Comparison of ENCODE assay signal across 12 mouse cellular contexts in genomic region chr14:54572122-54572521, GRCm38 (mm10). TPM values are rescaled to one million over a fixed set of nuclear protein-coding genes. Genes with fewer than 3 reads are reported as not detected.
DNase-seq lines count a peak whose midpoint lies in the region; ATAC-seq and TF ChIP-seq lines count a peak whose summit lies in the region.
"Had no signal": no experiment of that assay in that cellular context is flagged by ENCODE, and none has a peak within 500 bp of the region (broad histone marks: within the 10 kb centered on the region; RNA-seq: fewer than 3 reads in every experiment).

No protein-coding gene starts in this region.

- H3K9ac ChIP-seq in heart, embryonic 15.5 days, result no peak overlapping the region
- H3K9ac ChIP-seq in stomach, embryonic 14.5 days (replicated peaks; ENCODE audit: low read depth, low read length), result no peak overlapping the region
- no peak overlapping the region for H3K9ac ChIP-seq in stomach, postnatal 0 days (ENCODE audit: low read length)
- H3K9ac ChIP-seq in hindbrain, embryonic 13.5 days, result no peak overlapping the region

- TF ChIP-seq CTCF in stomach, postnatal 0 days (IDR thresholded peaks at IDR 0.05; ENCODE audit: low read depth), result no peak

- no peak for ATAC-seq in heart, embryonic 15.5 days (replicated peaks; ENCODE audit: insufficient number of reproducible peaks, insufficient read depth, low FRiP score, low read depth)
- no peak for ATAC-seq in stomach, embryonic 14.5 days (ENCODE audit: insufficient number of reproducible peaks, insufficient read depth, low FRiP score, low read depth)
- ATAC-seq in stomach, postnatal 0 days (ENCODE audit: low FRiP score, low TSS enrichment), result no peak
- no peak for ATAC-seq in hindbrain, embryonic 13.5 days (ENCODE audit: low FRiP score)

- TF ChIP-seq EP300 in stomach, postnatal 0 days (optimal IDR thresholded peaks at IDR 0.05), result no peak

- H3K4me1 ChIP-seq in heart, embryonic 15.5 days (replicated peaks), result peaks cover 59% of the 10 kb centered on the region
- H3K4me1 ChIP-seq in stomach, embryonic 14.5 days (ENCODE audit: control insufficient read depth, insufficient read depth, low read length), result peaks cover 32% of the 10 kb centered on the region
- peaks cover 6% of the 10 kb centered on the region; the same call in 1 of the 2 replicates for H3K4me1 ChIP-seq in stomach, postnatal 0 days (replicated peaks; ENCODE audit: control insufficient read depth, insufficient read depth)
- H3K4me1 ChIP-seq in hindbrain, embryonic 13.5 days (replicated peaks), result peaks cover 61% of the 10 kb centered on the region

- H3K4me2 ChIP-seq in heart, embryonic 15.5 days, result peak overlapping the region; percentile 84
- H3K4me2 ChIP-seq in stomach, embryonic 14.5 days (replicated peaks; ENCODE audit: low read depth, low read length), result no peak overlapping the region
- H3K4me2 ChIP-seq in stomach, postnatal 0 days (replicated peaks; ENCODE audit: low read depth), result no peak overlapping the region; the same call in 1 of the 2 replicates
- 0 out of 2 replicates have a peak overlapping the region, but pooled peaks have one; percentile 2 for H3K4me2 ChIP-seq in hindbrain, embryonic 13.5 days

- no peaks in the 10 kb centered on the region for H3K27me3 ChIP-seq in heart, embryonic 15.5 days
- H3K27me3 ChIP-seq in stomach, embryonic 14.5 days (ENCODE audit: control insufficient read depth, insufficient read depth, low read length), result no peaks in the 10 kb centered on the region
- H3K27me3 ChIP-seq in stomach, postnatal 0 days (ENCODE audit: control insufficient read depth, insufficient read depth, low read length), result no peaks in the 10 kb centered on the region
- H3K27me3 ChIP-seq in hindbrain, embryonic 13.5 days, result peaks cover 42% of the 10 kb centered on the region

- H3K36me3 ChIP-seq in heart, embryonic 15.5 days, result peaks cover 37% of the 10 kb centered on the region
- H3K36me3 ChIP-seq in stomach, embryonic 14.5 days (ENCODE audit: control insufficient read depth, insufficient read depth, low read length), result peaks cover 43% of the 10 kb centered on the region
- H3K36me3 ChIP-seq in stomach, postnatal 0 days (ENCODE audit: control insufficient read depth, insufficient read depth, low read length), result peaks cover 8% of the 10 kb centered on the region; the same call in 1 of the 2 replicates
- peaks cover 5% of the 10 kb centered on the region; the same call in 1 of the 2 replicates for H3K36me3 ChIP-seq in hindbrain, embryonic 13.5 days

- DNase-seq in heart, postnatal 4 days, result no peak
- no peak for DNase-seq in stomach, postnatal 0 days (ENCODE audit: low spot score)
- DNase-seq in right cerebral cortex, postnatal 4 days, result no peak
- no peak for DNase-seq in adrenal gland, postnatal 14 days
- DNase-seq in layer of hippocampus, postnatal 14 days (ENCODE audit: low spot score in 2 of 2), result no peak
- DNase-seq: cerebellum, postnatal 14 days had no signal

- 51% methylated on average over 4 of the region's 4 CpGs for WGBS in heart, embryonic 15.5 days
- WGBS in stomach, embryonic 14.5 days, result 62% methylated on average over 4 of the region's 4 CpGs
- WGBS in stomach, postnatal 0 days, result 51% methylated on average over 4 of the region's 4 CpGs
- WGBS in hindbrain, embryonic 13.5 days, result 43% methylated on average over 4 of the region's 4 CpGs

- no peaks in the 10 kb centered on the region for H3K9me3 ChIP-seq in heart, embryonic 15.5 days (replicated peaks)
- H3K9me3 ChIP-seq in stomach, embryonic 14.5 days (ENCODE audit: control insufficient read depth, low read depth, low read length), result no peaks in the 10 kb centered on the region
- H3K9me3 ChIP-seq in stomach, postnatal 0 days (ENCODE audit: control insufficient read depth, low read length), result no peaks in the 10 kb centered on the region
- H3K9me3 ChIP-seq in hindbrain, embryonic 13.5 days, result no peaks in the 10 kb centered on the region
- H3K9me3 ChIP-seq: megakaryocyte, embryonic 14.5 days had no signal

- peak overlapping the region; percentile 93 for H3K27ac ChIP-seq in heart, embryonic 15.5 days
- 0 out of 2 replicates have a peak overlapping the region, but pooled peaks have one; percentile 33 for H3K27ac ChIP-seq in stomach, embryonic 14.5 days (ENCODE audit: low read length)
- no peak overlapping the region for H3K27ac ChIP-seq in stomach, postnatal 0 days (replicated peaks)
- peak overlapping the region; percentile 69; the same call in 1 of the 2 replicates for H3K27ac ChIP-seq in hindbrain, embryonic 13.5 days

- no peak overlapping the region for H3K4me3 ChIP-seq in heart, embryonic 15.5 days
- H3K4me3 ChIP-seq in stomach, embryonic 14.5 days (ENCODE audit: low read depth, low read length), result no peak overlapping the region
- H3K4me3 ChIP-seq in stomach, postnatal 0 days (ENCODE audit: low read depth, low read length), result no peak overlapping the region
- no peak overlapping the region for H3K4me3 ChIP-seq in hindbrain, embryonic 13.5 days

RNA-seq across cellular contexts. Expression of gene Ajuba, which starts 5.2 kb away (rescaled TPM):
- 23.1 and 35.5 TPM in 2 replicates for polyA plus RNA-seq in heart, embryonic 15.5 days (2015; fragmentation: Nextera tagmentation; extraction: Ambion mirVana)
- total RNA-seq in heart, postnatal 4 days (2021), result 10 to 100 TPM; 19.4 to 20.3 TPM
- polyA plus RNA-seq in stomach, embryonic 14.5 days (2014; fragmentation: Nextera tagmentation; extraction: Ambion mirVana), result 26.2 and 30.3 TPM in 2 replicates
- polyA plus RNA-seq in stomach, postnatal 0 days (2015; fragmentation: Nextera tagmentation; extraction: Ambion mirVana), result 18.9 and 26.4 TPM in 2 replicates
- 9.8 and 10.0 TPM in 2 replicates for polyA plus RNA-seq in hindbrain, embryonic 13.5 days (2015; fragmentation: Nextera tagmentation; extraction: Ambion mirVana)
- total RNA-seq in adrenal gland, postnatal 14 days (2021), result 18.2 and 23.3 TPM in 2 replicates
- total RNA-seq in layer of hippocampus, postnatal 14 days (2021), result 1 to 10 TPM; 2.6 to 3.2 TPM

RNA-seq across cellular contexts. Expression of gene Haus4, which starts 17.7 kb away (rescaled TPM):
- polyA plus RNA-seq in heart, embryonic 15.5 days (2015; fragmentation: Nextera tagmentation; extraction: Ambion mirVana), result 34.0 and 39.8 TPM in 2 replicates
- total RNA-seq in heart, postnatal 4 days (2021), result 10 to 100 TPM; 30.6 to 32.7 TPM
- 48.2 and 52.5 TPM in 2 replicates for polyA plus RNA-seq in stomach, embryonic 14.5 days (2014; fragmentation: Nextera tagmentation; extraction: Ambion mirVana)
- 23.7 and 24.1 TPM in 2 replicates for polyA plus RNA-seq in stomach, postnatal 0 days (2015; fragmentation: Nextera tagmentation; extraction: Ambion mirVana)
- polyA plus RNA-seq in hindbrain, embryonic 13.5 days (2015; fragmentation: Nextera tagmentation; extraction: Ambion mirVana), result 19.8 and 21.3 TPM in 2 replicates
- 27.6 and 29.3 TPM in 2 replicates for total RNA-seq in adrenal gland, postnatal 14 days (2021)
- total RNA-seq in layer of hippocampus, postnatal 14 days (2021), result 1 to 10 TPM; 4.1 to 4.2 TPM

RNA-seq across cellular contexts. Expression of gene 4931414P19Rik, which starts 33.7 kb away (rescaled TPM):
- 4.8 and 5.0 TPM in 2 replicates for polyA plus RNA-seq in heart, embryonic 15.5 days (2015; fragmentation: Nextera tagmentation; extraction: Ambion mirVana)
- total RNA-seq in heart, postnatal 4 days (2021), result 1 to 10 TPM; 4.9 to 6.6 TPM
- polyA plus RNA-seq in stomach, embryonic 14.5 days (2014; fragmentation: Nextera tagmentation; extraction: Ambion mirVana), result 7.9 and 8.3 TPM in 2 replicates
- polyA plus RNA-seq in stomach, postnatal 0 days (2015; fragmentation: Nextera tagmentation; extraction: Ambion mirVana), result 2.4 and 3.0 TPM in 2 replicates
- 6.8 and 7.6 TPM in 2 replicates for polyA plus RNA-seq in hindbrain, embryonic 13.5 days (2015; fragmentation: Nextera tagmentation; extraction: Ambion mirVana)
- total RNA-seq in adrenal gland, postnatal 14 days (2021), result 5.4 and 6.2 TPM in 2 replicates
- 1 to 10 TPM; 4.3 to 5.6 TPM for total RNA-seq in layer of hippocampus, postnatal 14 days (2021)

RNA-seq across cellular contexts. Expression of gene Psmb5, which starts 45.7 kb away (rescaled TPM):
- 294 and 335 TPM in 2 replicates for polyA plus RNA-seq in heart, embryonic 15.5 days (2015; fragmentation: Nextera tagmentation; extraction: Ambion mirVana)
- 100 to 1,000 TPM; 192 to 198 TPM for total RNA-seq in heart, postnatal 4 days (2021)
- polyA plus RNA-seq in stomach, embryonic 14.5 days (2014; fragmentation: Nextera tagmentation; extraction: Ambion mirVana), result 355 and 361 TPM in 2 replicates
- polyA plus RNA-seq in stomach, postnatal 0 days (2015; fragmentation: Nextera tagmentation; extraction: Ambion mirVana), result 279 and 291 TPM in 2 replicates
- 439 and 447 TPM in 2 replicates for polyA plus RNA-seq in hindbrain, embryonic 13.5 days (2015; fragmentation: Nextera tagmentation; extraction: Ambion mirVana)
- total RNA-seq in adrenal gland, postnatal 14 days (2021), result 248 and 259 TPM in 2 replicates
- total RNA-seq in layer of hippocampus, postnatal 14 days (2021), result 100 to 1,000 TPM; 211 to 215 TPM

RNA-seq across cellular contexts. Expression of gene Psmb11, which starts 49.1 kb away (rescaled TPM):
- polyA plus RNA-seq in heart, embryonic 15.5 days (2015; fragmentation: Nextera tagmentation; extraction: Ambion mirVana), result 1.7 and 17.6 TPM in 2 replicates
- not detected for total RNA-seq in heart, postnatal 4 days (2021)
- polyA plus RNA-seq in stomach, embryonic 14.5 days (2014; fragmentation: Nextera tagmentation; extraction: Ambion mirVana), result 0.06 TPM in 1 of 2 replicates, not detected in the other
- 0.02 TPM in 1 of 2 replicates, not detected in the other for polyA plus RNA-seq in stomach, postnatal 0 days (2015; fragmentation: Nextera tagmentation; extraction: Ambion mirVana)
- polyA plus RNA-seq in hindbrain, embryonic 13.5 days (2015; fragmentation: Nextera tagmentation; extraction: Ambion mirVana), result not detected in 2 replicates
- not detected in 2 replicates for total RNA-seq in adrenal gland, postnatal 14 days (2021)
- total RNA-seq in layer of hippocampus, postnatal 14 days (2021), result under 1 TPM; 0.35 to 0.38 TPM
- total RNA-seq: adrenal gland, adult 8-10 months; gastrocnemius, adult 8-10 months had no signal

Comparison
In these comparisons a context has a peak if more than half of its experiments do, and no peak if none do; other contexts are left out.
1. H3K4me2 ChIP-seq: peak in heart, embryonic 15.5 days (single experiment) and hindbrain, embryonic 13.5 days (single experiment); none in stomach, embryonic 14.5 days (single experiment) and stomach, postnatal 0 days (single experiment).